Mouse (Mus musculus) kidney, embryonic 14.5 days (tissue): ENCODE results near the gene Dnajb3. TPM values are rescaled to one million over a fixed set of nuclear protein-coding genes. Genes with fewer than 3 reads are reported as not detected.
"Not testable (repeated sequence)": the region's sequence is repeated elsewhere in the genome, so short reads cannot be mapped to it uniquely, and the experiment has no call there.

Source experiments
- ATAC-seq: fragments of 200-750 bp; cut with Nextera tagmentation; 2 replicates; pipeline ENCODE4 v1.8.0; 2017; ENCODE audit warnings: moderate number of reproducible peaks, mild to moderate bottlenecking, moderate TSS enrichment, moderate library complexity; ENCODE audit not compliant: low FRiP score, low TSS enrichment
- H3K27ac ChIP-seq: fragments of 300-500 bp; sonication (generic); 2 replicates; pipeline ENCODE4 v1.5.1; 2014; ENCODE audit warnings: low read depth, mild to moderate bottlenecking, low read length, moderate library complexity, mixed read lengths
- H3K27me3 ChIP-seq: fragments of 300-500 bp; sonication (generic); 2 replicates; pipeline ENCODE4 v1.6.1; 2014; ENCODE audit warnings: mild to moderate bottlenecking, low read length; ENCODE audit not compliant: control insufficient read depth, insufficient read depth
- H3K36me3 ChIP-seq: fragments of 300-500 bp; sonication (generic); 2 replicates; pipeline ENCODE4 v1.6.1; 2014; ENCODE audit warnings: low read length, mixed read lengths; ENCODE audit not compliant: control insufficient read depth, insufficient read depth
- H3K4me1 ChIP-seq: fragments of 300-500 bp; sonication (generic); 2 replicates; pipeline ENCODE4 v1.6.1; 2014; ENCODE audit warnings: low read length, mixed read lengths; ENCODE audit not compliant: control insufficient read depth, insufficient read depth
- H3K4me2 ChIP-seq: fragments of 300-500 bp; sonication (generic); replicated peaks from 2 replicates; pipeline ENCODE4 v1.6.1; 2014; ENCODE audit warnings: low read depth, mild to moderate bottlenecking, low read length
- H3K4me3 ChIP-seq: fragments of 300-500 bp; sonication (generic); 2 replicates; pipeline ENCODE4 v1.5.1; 2014; ENCODE audit warnings: mild to moderate bottlenecking, low read length
- H3K9ac ChIP-seq: fragments of 300-500 bp; sonication (generic); 2 replicates; pipeline ENCODE4 v1.6.1; 2014; ENCODE audit warnings: low read depth, mild to moderate bottlenecking, low read length, moderate library complexity
- H3K9me3 ChIP-seq: fragments of 300-500 bp; sonication (generic); 2 replicates; pipeline ENCODE4 v1.6.1; 2016; ENCODE audit warnings: low read length; ENCODE audit not compliant: control insufficient read depth
- WGBS: fragments of 180-500 bp; shearing (Covaris S2); extraction: QIAGEN DNeasy Blood & Tissue Kit; methylation state at CpG from one replicate; pipeline ENCODE4 v1.1.7; 2014; 5-methylcytosine and 5-hydroxymethylcytosine counted together
- polyA plus RNA-seq: library from polyadenylated mRNA; unstranded; fragments of >200 nt; fragmentation: Nextera tagmentation; extraction: Ambion mirVana; gene quantifications from 2 replicates; pipeline ENCODE4 v1.2.1, GENCODE M21; 2014

The Dnajb3 gene
- polyA plus RNA-seq, 1 experiment from 2014 or later, result 12.7 TPM

- WGBS, result 73% methylated on average over 7 of the region's 7 CpGs
- ATAC-seq, result no peak
- Histone ChIP-seq H3K9me3 (peaks cover 77% of the 10 kb centered on the region), H3K27ac (no peak overlapping the region), H3K4me1 (no peaks in the 10 kb centered on the region), H3K4me3 (no peak overlapping the region), H3K36me3 (no peaks in the 10 kb centered on the region), H3K4me2 (no peak overlapping the region), H3K27me3 (no peaks in the 10 kb centered on the region), H3K9ac (no peak overlapping the region)
These were observed 22.5 kb upstream of the Dnajb3 start for GRCm38 (mm10) chr1:88228121-88228520.

- ATAC-seq, result no peak
- H3K27ac ChIP-seq, result no peak overlapping the region
- H3K27me3 ChIP-seq, result no peaks in the 10 kb centered on the region
- H3K36me3 ChIP-seq, result no peaks in the 10 kb centered on the region
- H3K9ac ChIP-seq, result no peak overlapping the region
- no peaks in the 10 kb centered on the region for H3K4me1 ChIP-seq
- H3K4me3 ChIP-seq, result no peak overlapping the region
- H3K4me2 ChIP-seq, result no peak overlapping the region
- WGBS, result 59% methylated on average over 2 of the region's 2 CpGs
- peaks cover 70% of the 10 kb centered on the region for H3K9me3 ChIP-seq
These were observed 21.9 kb upstream of the Dnajb3 start for GRCm38 (mm10) chr1:88227482-88227881.

GRCm38 (mm10) chr1:88226670-88227379, 21.2 kb upstream of the Dnajb3 start, which contains the start of gene Mroh2a:
Mroh2a (plus strand) TSS chr1:88226986.
- ATAC-seq, result no peak
- Histone ChIP-seq H3K4me1 (no peaks in the 10 kb centered on the region), H3K9me3 (peaks cover 68% of the 10 kb centered on the region), H3K4me2 (no peak within 1 kb of the TSS), H3K36me3 (no peaks in the 10 kb centered on the region), H3K9ac (no peak within 1 kb of the TSS), H3K27ac (no peak within 1 kb of the TSS), H3K4me3 (no peak within 1 kb of the TSS), H3K27me3 (no peaks in the 10 kb centered on the region)
- 55% methylated on average over 5 of the region's 5 CpGs for WGBS

- no peaks in the 10 kb centered on the region for H3K36me3 ChIP-seq
These were observed 20.2 kb upstream of the Dnajb3 start for GRCm38 (mm10) chr1:88225741-88226140.

GRCm38 (mm10) chr1:88225301-88225700, 19.7 kb upstream of the Dnajb3 start:
- H3K9ac ChIP-seq, H3K4me3 ChIP-seq, ATAC-seq, H3K4me1 ChIP-seq, H3K27ac ChIP-seq, H3K4me2 ChIP-seq, H3K36me3 ChIP-seq, H3K27me3 ChIP-seq: not testable (repeated sequence)
- H3K9me3 ChIP-seq, result peaks cover 52% of the 10 kb centered on the region
- WGBS, result 44% methylated on average over 2 of the region's 2 CpGs

More at GRCm38 (mm10) chr1:88225741-88226140, 20.2 kb upstream of the Dnajb3 start:
- no peak overlapping the region for H3K27ac ChIP-seq
- no peak overlapping the region for H3K4me2 ChIP-seq
- H3K9me3 ChIP-seq, result peaks cover 57% of the 10 kb centered on the region
- H3K9ac ChIP-seq, result no peak overlapping the region
- no peaks in the 10 kb centered on the region for H3K4me1 ChIP-seq
- H3K4me3 ChIP-seq, result no peak overlapping the region
- no peak for ATAC-seq
- H3K27me3 ChIP-seq, result no peaks in the 10 kb centered on the region

- H3K4me1 ChIP-seq, result no peaks in the 10 kb centered on the region
- H3K9ac ChIP-seq, result no peak overlapping the region
- no peak for ATAC-seq
- 71% methylated on average over 2 of the region's 2 CpGs for WGBS
- no peaks in the 10 kb centered on the region for H3K27me3 ChIP-seq
- H3K27ac ChIP-seq, result no peak overlapping the region
- H3K9me3 ChIP-seq, result peaks cover 43% of the 10 kb centered on the region
- no peaks in the 10 kb centered on the region for H3K36me3 ChIP-seq
- no peak overlapping the region for H3K4me3 ChIP-seq
- H3K4me2 ChIP-seq, result no peak overlapping the region
These were observed 18.6 kb upstream of the Dnajb3 start for GRCm38 (mm10) chr1:88224029-88224776.

- no peaks in the 10 kb centered on the region for H3K36me3 ChIP-seq
- 65% methylated on average over 1 of the region's 1 CpGs for WGBS
These were observed 18.0 kb upstream of the Dnajb3 start for GRCm38 (mm10) chr1:88223591-88223990.

GRCm38 (mm10) chr1:88223011-88223515, 17.5 kb upstream of the Dnajb3 start:
- not testable (repeated sequence) for ATAC-seq, H3K27ac ChIP-seq, H3K27me3 ChIP-seq, H3K4me2 ChIP-seq, H3K9ac ChIP-seq, H3K4me1 ChIP-seq, H3K4me3 ChIP-seq, H3K36me3 ChIP-seq
- peaks cover 31% of the 10 kb centered on the region for H3K9me3 ChIP-seq

More at GRCm38 (mm10) chr1:88223591-88223990, 18.0 kb upstream of the Dnajb3 start:
- Histone ChIP-seq H3K27me3 (no peaks in the 10 kb centered on the region), H3K4me2 (no peak overlapping the region), H3K4me1 (no peaks in the 10 kb centered on the region), H3K9me3 (peaks cover 37% of the 10 kb centered on the region), H3K27ac (no peak overlapping the region), H3K9ac (no peak overlapping the region), H3K4me3 (no peak overlapping the region)
- ATAC-seq, result no peak

GRCm38 (mm10) chr1:88222216-88222615, 16.6 kb upstream of the Dnajb3 start:
- no peak overlapping the region for H3K9ac ChIP-seq
- H3K4me3 ChIP-seq, result no peak overlapping the region
- H3K36me3 ChIP-seq, result no peaks in the 10 kb centered on the region
- 55% methylated on average over 2 of the region's 2 CpGs for WGBS
- peaks cover 28% of the 10 kb centered on the region for H3K9me3 ChIP-seq
- no peaks in the 10 kb centered on the region for H3K4me1 ChIP-seq
- no peak overlapping the region for H3K27ac ChIP-seq
- no peaks in the 10 kb centered on the region for H3K27me3 ChIP-seq
- H3K4me2 ChIP-seq, result no peak overlapping the region
- no peak for ATAC-seq
